ENCODE assay signal across 12 mouse cellular contexts in the genomic region with DNA sequence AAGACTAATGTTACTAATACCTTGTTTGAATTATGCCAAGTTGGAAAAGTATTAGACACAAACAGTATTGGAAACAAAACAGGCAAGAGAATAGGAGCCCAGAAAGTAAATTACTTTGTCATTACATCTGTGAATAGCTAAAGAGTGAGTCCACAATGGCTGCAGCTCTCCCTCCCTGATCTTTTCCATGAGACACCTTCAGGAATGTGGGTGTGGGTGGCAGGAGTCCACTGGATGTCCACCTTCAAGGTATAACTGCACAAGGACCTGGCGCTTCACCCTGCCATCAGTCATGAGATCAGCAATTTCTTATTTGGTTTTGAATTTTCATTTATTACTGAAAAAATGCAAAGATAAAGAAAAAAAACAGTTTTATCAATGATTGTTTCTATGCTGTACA. TPM values are rescaled to one million over a fixed set of nuclear protein-coding genes. Genes with fewer than 3 reads are reported as not detected.
A peak's percentile ranks its signal among the peaks of the same experiment; 100 is the strongest.
DNase-seq lines count a peak whose midpoint lies in the region; ATAC-seq lines count a peak whose summit lies in the region.
"Had no signal": no experiment of that assay in that cellular context is flagged by ENCODE, and none has a peak within 500 bp of the region (broad histone marks: within the 10 kb centered on the region; RNA-seq: fewer than 3 reads in every experiment).

No protein-coding gene starts in this region.

- H3K36me3 ChIP-seq in erythroblast, embryonic 14.5 days (ENCODE audit: control insufficient read depth) = peaks cover 3% of the 10 kb centered on the region
- no peaks in the 10 kb centered on the region for H3K36me3 ChIP-seq in kidney, embryonic 15.5 days
- H3K36me3 ChIP-seq in embryonic facial prominence, embryonic 12.5 days = no peaks in the 10 kb centered on the region
- no peaks in the 10 kb centered on the region for H3K36me3 ChIP-seq in liver, embryonic 16.5 days (ENCODE audit: control insufficient read depth, insufficient read depth)

- no peak for ATAC-seq in erythroblast, adult 5-6 weeks (replicated peaks; ENCODE audit: low FRiP score, poor library complexity, severe bottlenecking)
- no peak for ATAC-seq in kidney, embryonic 15.5 days (replicated peaks; ENCODE audit: low FRiP score)
- ATAC-seq in embryonic facial prominence, embryonic 12.5 days (ENCODE audit: insufficient number of reproducible peaks, insufficient read depth, low FRiP score, low TSS enrichment) = no peak
- no peak for ATAC-seq in liver, embryonic 16.5 days (ENCODE audit: low read depth)
- no peak for ATAC-seq in cerebellum, adult (ENCODE audit: insufficient number of reproducible peaks, low FRiP score, low TSS enrichment)

- no peak overlapping the region for H3K9ac ChIP-seq in kidney, embryonic 15.5 days
- no peak overlapping the region for H3K9ac ChIP-seq in embryonic facial prominence, embryonic 12.5 days
- no peak overlapping the region for H3K9ac ChIP-seq in liver, embryonic 16.5 days (ENCODE audit: low read depth, low read length)

- H3K4me1 ChIP-seq in erythroblast, embryonic 14.5 days (ENCODE audit: control insufficient read depth) = peaks cover 57% of the 10 kb centered on the region
- H3K4me1 ChIP-seq in kidney, embryonic 15.5 days = peaks cover 25% of the 10 kb centered on the region
- H3K4me1 ChIP-seq in embryonic facial prominence, embryonic 12.5 days = peaks cover 10% of the 10 kb centered on the region
- peaks cover 20% of the 10 kb centered on the region for H3K4me1 ChIP-seq in liver, embryonic 16.5 days (ENCODE audit: control insufficient read depth, low read depth, low read length)

- DNase-seq in kidney, postnatal 10 days = no peak
- no peak for DNase-seq in layer of hippocampus, adult 8-10 months (ENCODE audit: low spot score in 2 of 2)

- H3K9me3 ChIP-seq in erythroblast, embryonic 14.5 days (ENCODE audit: control insufficient read depth, low read length) = no peaks in the 10 kb centered on the region
- H3K9me3 ChIP-seq in kidney, embryonic 15.5 days (replicated peaks) = no peaks in the 10 kb centered on the region
- H3K9me3 ChIP-seq in embryonic facial prominence, embryonic 12.5 days = no peaks in the 10 kb centered on the region
- no peaks in the 10 kb centered on the region for H3K9me3 ChIP-seq in liver, embryonic 16.5 days (replicated peaks; ENCODE audit: control insufficient read depth, low read length)

- no peak overlapping the region for H3K27ac ChIP-seq in kidney, embryonic 15.5 days
- H3K27ac ChIP-seq in embryonic facial prominence, embryonic 12.5 days = no peak overlapping the region
- H3K27ac ChIP-seq in liver, embryonic 16.5 days (ENCODE audit: low read length) = no peak overlapping the region

- H3K4me2 ChIP-seq in kidney, embryonic 15.5 days = peak overlapping the region; percentile 95
- peak overlapping the region; percentile 84; the same call in 1 of the 2 replicates for H3K4me2 ChIP-seq in embryonic facial prominence, embryonic 12.5 days (replicated peaks)
- peak overlapping the region; percentile 77 for H3K4me2 ChIP-seq in liver, embryonic 16.5 days (ENCODE audit: low read depth, low read length)

- 61% methylated on average over 1 of the region's 1 CpGs for WGBS in kidney, embryonic 15.5 days
- WGBS in embryonic facial prominence, embryonic 12.5 days = 54% methylated on average over 1 of the region's 1 CpGs
- 53% methylated on average over 1 of the region's 1 CpGs for WGBS in liver, embryonic 16.5 days (ENCODE audit: insufficient replicate concordance)

- no peaks in the 10 kb centered on the region for H3K27me3 ChIP-seq in erythroblast, embryonic 14.5 days (ENCODE audit: control insufficient read depth)
- no peaks in the 10 kb centered on the region for H3K27me3 ChIP-seq in kidney, embryonic 15.5 days
- no peaks in the 10 kb centered on the region for H3K27me3 ChIP-seq in embryonic facial prominence, embryonic 12.5 days
- no peaks in the 10 kb centered on the region for H3K27me3 ChIP-seq in liver, embryonic 16.5 days (ENCODE audit: control insufficient read depth, insufficient read depth, low read depth, low read length)

- peak overlapping the region; percentile 88 for H3K4me3 ChIP-seq in erythroblast, embryonic 14.5 days (replicated peaks)
- peak overlapping the region; percentile 62; the same call in 1 of the 2 replicates for H3K4me3 ChIP-seq in kidney, embryonic 15.5 days (replicated peaks)
- no peak overlapping the region for H3K4me3 ChIP-seq in embryonic facial prominence, embryonic 12.5 days
- H3K4me3 ChIP-seq in liver, embryonic 16.5 days (ENCODE audit: low read depth, low read length) = no peak overlapping the region

RNA-seq across cellular contexts. Expression of a gene that starts 0.6 kb away (rescaled TPM):
- 0.15 and 0.16 TPM in 2 replicates for polyA plus RNA-seq in erythroblast, embryonic 14.5 days (2012)
- total RNA-seq in erythroblast, adult 5-6 weeks (2015; ENCODE audit: low replicate concordance) = 4.2 and 4.4 TPM in 2 replicates
- total RNA-seq in erythroblast, adult 5-6 weeks (2017; ENCODE audit: low replicate concordance) = 6.5 and 15.5 TPM in 2 replicates
- 0.08 and 0.12 TPM in 2 replicates for polyA plus RNA-seq in kidney, embryonic 15.5 days (2015; fragmentation: Nextera tagmentation; extraction: Ambion mirVana)
- polyA plus RNA-seq in embryonic facial prominence, embryonic 12.5 days (2016; fragmentation: Nextera tagmentation; extraction: Ambion mirVana) = 0.10 and 0.20 TPM in 2 replicates
- polyA plus RNA-seq in liver, embryonic 16.5 days (2015; fragmentation: Nextera tagmentation; extraction: Ambion mirVana) = 1.9 and 2.0 TPM in 2 replicates
- not detected for total RNA-seq in layer of hippocampus, adult 8-10 months (2022)
- total RNA-seq: common myeloid progenitor, adult 5-6 weeks; gastrocnemius, adult 18-20 months; left cerebral cortex, adult 18-20 months had no signal
- polyA plus RNA-seq: inflammation-experienced regulatory T-cells, adult 6 months had no signal

RNA-seq across cellular contexts. Expression of a gene that starts 22.4 kb away (rescaled TPM):
- not detected in 2 replicates for polyA plus RNA-seq in erythroblast, embryonic 14.5 days (2012)
- total RNA-seq in erythroblast, adult 5-6 weeks (2015; ENCODE audit: low replicate concordance) = not detected in 2 replicates
- total RNA-seq in erythroblast, adult 5-6 weeks (2017; ENCODE audit: low replicate concordance) = not detected in 2 replicates
- polyA plus RNA-seq in kidney, embryonic 15.5 days (2015; fragmentation: Nextera tagmentation; extraction: Ambion mirVana) = 0.55 and 0.71 TPM in 2 replicates
- 1.6 TPM in 2 replicates for polyA plus RNA-seq in embryonic facial prominence, embryonic 12.5 days (2016; fragmentation: Nextera tagmentation; extraction: Ambion mirVana)
- polyA plus RNA-seq in liver, embryonic 16.5 days (2015; fragmentation: Nextera tagmentation; extraction: Ambion mirVana) = not detected in 2 replicates
- total RNA-seq in layer of hippocampus, adult 8-10 months (2022) = 1 to 10 TPM in 2 of 4 experiments, under 1 TPM in 2; 0.80 to 1.9 (median 1.1) TPM
- total RNA-seq: common myeloid progenitor, adult 5-6 weeks; gastrocnemius, adult 18-20 months had no signal
- polyA plus RNA-seq: inflammation-experienced regulatory T-cells, adult 6 months had no signal

RNA-seq across cellular contexts. Expression of a gene that starts 42.6 kb away (rescaled TPM):
- polyA plus RNA-seq in erythroblast, embryonic 14.5 days (2012) = 0.76 and 0.84 TPM in 2 replicates
- 1.7 and 1.9 TPM in 2 replicates for total RNA-seq in erythroblast, adult 5-6 weeks (2015; ENCODE audit: low replicate concordance)
- 1.4 and 1.7 TPM in 2 replicates for total RNA-seq in erythroblast, adult 5-6 weeks (2017; ENCODE audit: low replicate concordance)
- polyA plus RNA-seq in kidney, embryonic 15.5 days (2015; fragmentation: Nextera tagmentation; extraction: Ambion mirVana) = 13.5 and 13.7 TPM in 2 replicates
- polyA plus RNA-seq in embryonic facial prominence, embryonic 12.5 days (2016; fragmentation: Nextera tagmentation; extraction: Ambion mirVana) = 12.9 and 13.9 TPM in 2 replicates
- polyA plus RNA-seq in liver, embryonic 16.5 days (2015; fragmentation: Nextera tagmentation; extraction: Ambion mirVana) = 4.5 TPM in 2 replicates
- total RNA-seq in layer of hippocampus, adult 8-10 months (2022) = 1 to 10 TPM; 8.0 to 9.0 (median 8.7) TPM

Comparison
In these comparisons a context has a peak if more than half of its experiments do, and no peak if none do; other contexts are left out.
1. H3K4me3 ChIP-seq: peak in erythroblast, embryonic 14.5 days (single experiment) and kidney, embryonic 15.5 days (single experiment); none in embryonic facial prominence, embryonic 12.5 days (single experiment) and liver, embryonic 16.5 days (single experiment).
2. Peak in every context shown above with its lines, with median percentiles within 50 percentile points of each other: H3K4me2 ChIP-seq.